Mouse (Mus musculus): ENCODE measurements at regions not wholly inside any gene's neighbourhood (a gene's known extent, or its start where the extent isn't known, plus 50 kb on each side); places are given as distances from the start of the nearest gene placed in this dataset.

DNA sequence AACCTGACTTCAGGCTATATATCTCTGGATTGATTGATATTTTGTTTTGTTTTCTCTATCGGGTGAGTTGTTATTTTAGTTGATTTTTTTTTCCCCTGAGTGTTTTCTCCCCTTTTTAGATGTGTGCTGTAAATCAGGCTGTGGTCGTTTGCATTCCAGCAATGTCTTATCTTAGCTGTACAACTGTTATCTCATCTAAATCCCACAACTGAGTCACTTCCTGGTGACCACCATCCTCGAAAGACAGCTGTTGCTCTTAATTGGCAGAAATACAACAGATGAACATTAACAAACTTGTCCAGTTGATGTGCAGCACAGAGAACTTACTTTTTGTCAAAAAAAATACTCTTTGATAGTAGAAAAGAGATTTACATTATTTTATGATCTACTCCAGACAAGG, 285.0 kb upstream of the Atp2b1 start:
- DNase-seq (ENCODE audit: low spot score) (no peak), ATAC-seq (ENCODE audit: low FRiP score) (no peak)
- no peak for TF ChIP-seq CTCF (IDR thresholded peaks at IDR 0.05)
- Histone ChIP-seq H3K9me3 (ENCODE audit: low read length) (no peaks in the 10 kb centered on the region), H3K4me2 (ENCODE audit: low read depth, low read length, poor library complexity, severe bottlenecking) (no peak overlapping the region), H3K27me3 (ENCODE audit: insufficient read depth, low read length) (no peaks in the 10 kb centered on the region), H3K36me3 (ENCODE audit: insufficient read depth, low read length) (no peaks in the 10 kb centered on the region), H3K4me1 (ENCODE audit: insufficient read depth, low read length) (no peaks in the 10 kb centered on the region), H3K4me3 (ENCODE audit: low read depth, low read length) (no peak overlapping the region), H3K27ac (ENCODE audit: low read depth, low read length) (no peak overlapping the region), H3K9ac (replicated peaks; ENCODE audit: low read length, poor library complexity, severe bottlenecking) (no peak overlapping the region)
- WGBS: 74% methylated on average over 3 of the region's 3 CpGs

DNA sequence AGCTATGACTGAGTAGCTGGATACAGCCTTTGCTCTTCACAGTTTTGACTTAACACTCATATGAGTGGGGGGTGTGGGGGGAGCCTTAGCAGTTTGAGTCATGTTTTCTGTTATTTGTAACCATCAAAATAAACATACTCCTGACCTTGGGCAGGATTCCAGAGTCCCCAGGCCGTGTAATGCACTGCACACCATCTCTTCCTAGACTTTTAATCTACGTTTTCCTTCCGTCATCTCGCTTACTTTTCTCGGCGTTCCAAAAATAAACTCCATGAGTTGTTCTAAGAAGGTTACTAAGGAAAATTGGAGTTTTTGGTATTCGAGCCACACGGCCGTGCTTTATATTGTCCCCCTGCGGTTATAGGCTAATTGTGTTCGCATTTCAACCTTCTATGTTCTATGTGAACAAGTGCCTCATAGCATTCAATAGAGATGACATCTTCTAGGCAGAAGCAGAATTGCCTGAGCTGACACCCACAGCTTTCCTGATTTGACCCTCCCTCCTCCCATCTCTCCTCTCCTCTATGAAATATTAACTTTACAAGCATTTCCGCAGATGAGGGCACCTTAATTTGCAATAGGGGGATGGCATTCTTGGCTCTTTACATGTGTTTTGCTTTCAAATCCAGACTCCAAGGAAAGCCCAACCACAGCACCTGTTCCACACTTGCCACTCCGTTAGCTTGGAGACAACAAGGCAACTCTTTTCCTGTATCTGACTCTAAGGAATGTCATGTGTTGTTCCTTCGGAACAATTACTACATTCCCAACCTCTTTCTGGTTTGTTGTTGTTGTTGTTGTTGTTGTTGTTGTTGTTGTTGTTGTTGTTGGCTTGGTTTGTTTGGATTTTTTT, 276.2 kb upstream of the Atp2b1 start:
- no peak overlapping the region for H3K9ac ChIP-seq (replicated peaks; ENCODE audit: low read length, poor library complexity, severe bottlenecking)
- H3K36me3 ChIP-seq (ENCODE audit: insufficient read depth, low read length): no peaks in the 10 kb centered on the region
- no peak overlapping the region for H3K4me2 ChIP-seq (ENCODE audit: low read depth, low read length, poor library complexity, severe bottlenecking)
- H3K4me3 ChIP-seq (ENCODE audit: low read depth, low read length): no peak overlapping the region
- no peaks in the 10 kb centered on the region for H3K27me3 ChIP-seq (ENCODE audit: insufficient read depth, low read length)
- no peaks in the 10 kb centered on the region for H3K9me3 ChIP-seq (ENCODE audit: low read length)
- 88% methylated on average over 14 of the region's 14 CpGs for WGBS
- ATAC-seq (ENCODE audit: low FRiP score) (no peak), DNase-seq (ENCODE audit: low spot score) (no peak)
- no peak overlapping the region for H3K27ac ChIP-seq (ENCODE audit: low read depth, low read length)
- H3K4me1 ChIP-seq (ENCODE audit: insufficient read depth, low read length): no peaks in the 10 kb centered on the region
- TF ChIP-seq CTCF (IDR thresholded peaks at IDR 0.05): no peak

DNA sequence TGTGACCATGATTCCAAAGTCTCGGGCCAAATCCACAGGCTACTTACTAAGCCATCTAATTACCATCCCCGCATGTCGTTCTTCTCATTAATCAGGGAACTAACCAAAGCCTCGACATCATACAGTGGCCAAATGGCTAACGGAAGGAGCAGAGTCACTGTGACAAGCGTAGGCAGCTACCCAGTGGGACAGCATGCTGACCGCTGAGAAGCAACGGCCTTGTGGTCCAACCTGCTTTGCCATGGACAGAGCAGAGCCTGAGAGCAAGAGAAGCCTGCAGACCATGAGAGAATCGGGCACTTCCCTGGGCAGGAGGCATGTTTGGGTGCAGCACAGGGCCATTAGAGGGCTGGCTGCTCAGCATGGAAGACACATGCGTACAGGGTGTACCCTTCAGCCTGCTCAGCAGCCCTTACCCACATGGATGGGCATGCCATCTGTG, 268.5 kb upstream of the Atp2b1 start:
- Histone ChIP-seq H3K4me3 (ENCODE audit: low read depth, low read length) (no peak overlapping the region), H3K27ac (ENCODE audit: low read depth, low read length) (no peak overlapping the region), H3K36me3 (ENCODE audit: insufficient read depth, low read length) (no peaks in the 10 kb centered on the region), H3K9ac (replicated peaks; ENCODE audit: low read length, poor library complexity, severe bottlenecking) (no peak overlapping the region), H3K9me3 (ENCODE audit: low read length) (no peaks in the 10 kb centered on the region), H3K27me3 (ENCODE audit: insufficient read depth, low read length) (no peaks in the 10 kb centered on the region), H3K4me1 (ENCODE audit: insufficient read depth, low read length) (peaks cover 3% of the 10 kb centered on the region; the same call in 1 of the 2 replicates), H3K4me2 (ENCODE audit: low read depth, low read length, poor library complexity, severe bottlenecking) (no peak overlapping the region)
- DNase-seq (ENCODE audit: low spot score) (peak; percentile 78), ATAC-seq (ENCODE audit: low FRiP score) (peak; percentile 65; the same call in 1 of the 2 replicates)
- TF ChIP-seq CTCF (IDR thresholded peaks at IDR 0.05): no peak
- WGBS: 81% methylated on average over 10 of the region's 10 CpGs

DNA sequence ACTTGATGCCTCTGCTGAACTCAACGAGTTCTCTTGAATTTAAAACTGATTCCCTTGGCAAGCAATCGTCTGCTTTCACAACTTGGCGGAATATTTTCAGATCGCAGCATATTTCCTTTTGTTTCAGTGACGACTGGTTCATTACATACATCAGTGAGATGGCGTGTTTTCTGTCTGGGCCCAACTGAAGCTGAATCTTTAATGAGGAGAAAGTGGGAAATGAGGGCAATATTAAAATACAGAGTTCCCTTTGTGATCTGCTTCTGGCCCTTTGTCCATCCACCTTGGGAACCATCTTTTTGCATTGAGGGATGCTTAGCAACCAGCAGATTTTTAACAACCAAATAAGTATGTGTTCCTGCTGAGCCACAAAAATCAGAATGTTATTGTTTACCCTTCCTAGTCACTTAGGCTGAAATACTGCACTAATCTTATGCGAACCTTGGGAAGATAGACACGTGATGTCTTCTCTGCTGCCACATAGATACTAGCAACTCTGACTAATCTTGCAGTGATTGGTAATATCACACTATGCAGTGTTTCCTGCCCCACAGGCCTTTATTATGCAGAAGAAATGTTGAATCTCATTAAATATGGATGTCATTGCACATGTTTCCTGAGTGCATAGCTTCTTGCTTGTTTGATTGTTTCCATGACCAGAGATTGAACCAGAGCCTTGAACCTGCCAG, 267.8 kb upstream of the Atp2b1 start:
- Histone ChIP-seq H3K27me3 (ENCODE audit: insufficient read depth, low read length) (no peaks in the 10 kb centered on the region), H3K4me3 (ENCODE audit: low read depth, low read length) (no peak overlapping the region), H3K27ac (ENCODE audit: low read depth, low read length) (no peak overlapping the region), H3K4me1 (ENCODE audit: insufficient read depth, low read length) (peaks cover 3% of the 10 kb centered on the region; the same call in 1 of the 2 replicates), H3K36me3 (ENCODE audit: insufficient read depth, low read length) (no peaks in the 10 kb centered on the region), H3K9ac (replicated peaks; ENCODE audit: low read length, poor library complexity, severe bottlenecking) (no peak overlapping the region), H3K9me3 (ENCODE audit: low read length) (no peaks in the 10 kb centered on the region), H3K4me2 (ENCODE audit: low read depth, low read length, poor library complexity, severe bottlenecking) (no peak overlapping the region)
- WGBS: 53% methylated on average over 8 of the region's 8 CpGs
- ATAC-seq (ENCODE audit: low FRiP score) (peak; percentile 64), DNase-seq (ENCODE audit: low spot score) (peak; percentile 46)
- no peak for TF ChIP-seq CTCF (IDR thresholded peaks at IDR 0.05)

DNA sequence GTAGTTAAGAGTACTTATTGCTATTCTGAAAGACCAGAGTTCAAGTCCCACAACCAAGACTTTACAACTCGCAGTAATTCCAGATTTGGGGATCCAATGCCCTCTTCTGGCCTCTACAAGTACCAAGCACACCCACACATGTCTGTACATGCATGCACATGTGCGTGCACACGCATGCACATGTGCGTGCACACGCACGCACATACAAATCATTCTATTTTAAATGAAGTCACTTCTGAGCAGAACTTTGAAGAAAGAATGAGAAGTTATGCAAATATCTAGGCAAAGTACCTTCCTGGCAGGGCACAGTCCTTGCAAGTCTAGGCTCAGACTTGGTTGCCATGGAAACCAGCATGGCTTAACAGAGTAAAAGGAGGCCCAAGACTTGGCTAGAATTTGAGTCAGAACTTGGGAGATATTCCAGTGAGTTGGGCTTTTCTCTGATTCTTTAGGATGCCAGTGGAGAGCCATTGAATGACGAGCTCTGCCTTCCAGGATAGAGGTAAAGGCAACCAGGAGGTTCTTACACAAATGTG, 265.4 kb upstream of the Atp2b1 start:
- no peak for TF ChIP-seq CTCF (IDR thresholded peaks at IDR 0.05)
- H3K27me3 ChIP-seq (ENCODE audit: insufficient read depth, low read length): no peaks in the 10 kb centered on the region
- H3K27ac ChIP-seq (ENCODE audit: low read depth, low read length): no peak overlapping the region
- H3K4me3 ChIP-seq (ENCODE audit: low read depth, low read length): no peak overlapping the region
- no peaks in the 10 kb centered on the region for H3K9me3 ChIP-seq (ENCODE audit: low read length)
- ATAC-seq (ENCODE audit: low FRiP score) (no peak), DNase-seq (ENCODE audit: low spot score) (peak; percentile 21)
- no peaks in the 10 kb centered on the region for H3K36me3 ChIP-seq (ENCODE audit: insufficient read depth, low read length)
- peaks cover 3% of the 10 kb centered on the region; the same call in 1 of the 2 replicates for H3K4me1 ChIP-seq (ENCODE audit: insufficient read depth, low read length)
- H3K9ac ChIP-seq (replicated peaks; ENCODE audit: low read length, poor library complexity, severe bottlenecking): no peak overlapping the region
- WGBS: 89% methylated on average over 7 of the region's 7 CpGs
- no peak overlapping the region for H3K4me2 ChIP-seq (ENCODE audit: low read depth, low read length, poor library complexity, severe bottlenecking)

DNA sequence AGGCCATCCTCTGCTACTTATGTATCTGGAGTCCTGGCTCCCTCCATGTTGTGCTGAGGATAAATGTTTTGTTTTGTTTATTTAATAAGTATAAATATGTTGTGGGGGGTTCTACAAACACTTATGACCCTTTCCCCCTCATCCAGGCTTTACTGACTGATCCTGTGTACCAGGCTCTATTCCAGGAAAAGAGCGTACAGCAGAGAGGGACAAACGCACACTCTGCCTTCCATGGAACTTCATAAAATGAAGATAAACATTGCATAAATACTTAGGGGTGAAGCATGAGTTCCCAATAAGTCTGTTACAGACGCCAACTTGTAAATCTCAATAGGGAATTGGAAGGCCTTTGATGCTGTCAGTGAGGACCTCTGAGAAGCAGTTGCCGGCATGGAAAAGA, 263.7 kb upstream of the Atp2b1 start:
- no peaks in the 10 kb centered on the region for H3K27me3 ChIP-seq (ENCODE audit: insufficient read depth, low read length)
- H3K9me3 ChIP-seq (ENCODE audit: low read length): no peaks in the 10 kb centered on the region
- H3K9ac ChIP-seq (replicated peaks; ENCODE audit: low read length, poor library complexity, severe bottlenecking): no peak overlapping the region
- no peak for TF ChIP-seq CTCF (IDR thresholded peaks at IDR 0.05)
- H3K4me3 ChIP-seq (ENCODE audit: low read depth, low read length): no peak overlapping the region
- H3K4me1 ChIP-seq (ENCODE audit: insufficient read depth, low read length): peaks cover 3% of the 10 kb centered on the region; the same call in 1 of the 2 replicates
- no peak overlapping the region for H3K27ac ChIP-seq (ENCODE audit: low read depth, low read length)
- DNase-seq (ENCODE audit: low spot score): no peak
- ATAC-seq (ENCODE audit: low FRiP score): no peak
- H3K36me3 ChIP-seq (ENCODE audit: insufficient read depth, low read length): no peaks in the 10 kb centered on the region
- H3K4me2 ChIP-seq (ENCODE audit: low read depth, low read length, poor library complexity, severe bottlenecking): no peak overlapping the region
- WGBS: 94% methylated on average over 4 of the region's 4 CpGs
